Mouse (Mus musculus) mouse embryonic stem cell (cell line): ENCODE measurements around the gene Fxyd1.

Source experiments
- in situ Hi-C, 2 experiments: fragments of 300-500 bp; cut with MboI; formaldehyde crosslinking; loops; 1 replicate in 1 of 2; 3 replicates in 1 of 2; pipeline ENCODE4 v1.14.3; 2019 to 2020; ENCODE audit warnings: low sequenced_read_pairs in 2 of 2, low pct_unique_long_range_greater_than_20kb in 1 of 2, mixed read lengths in 1 of 2; ENCODE audit not compliant: unreplicated experiment in 1 of 2

Gene Fxyd1

DNA sequence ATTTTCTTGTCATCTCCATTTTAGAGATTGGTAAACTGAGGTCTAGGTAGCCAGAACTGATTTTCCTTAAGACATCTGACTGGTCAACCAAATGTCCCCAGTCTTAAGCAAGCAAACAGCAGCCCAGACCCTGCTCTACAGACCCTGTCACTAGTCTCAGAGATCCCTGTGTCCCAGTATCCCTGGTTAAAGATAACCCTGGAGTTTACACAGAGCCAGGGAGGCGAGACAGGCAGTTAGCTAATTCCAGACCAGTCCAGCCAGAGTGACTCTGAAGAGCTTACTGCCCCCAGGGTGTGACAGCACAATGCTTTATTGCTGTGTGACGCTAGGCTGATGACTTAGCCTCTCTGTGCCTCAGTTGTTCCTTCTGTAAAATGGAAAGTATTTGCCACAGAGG is at the start of gene Fxyd1:
Fxyd1 (minus strand) TSS at position 129 of the 400 bp plus-strand sequence.
- in situ Hi-C loops: no loop called here

DNA sequence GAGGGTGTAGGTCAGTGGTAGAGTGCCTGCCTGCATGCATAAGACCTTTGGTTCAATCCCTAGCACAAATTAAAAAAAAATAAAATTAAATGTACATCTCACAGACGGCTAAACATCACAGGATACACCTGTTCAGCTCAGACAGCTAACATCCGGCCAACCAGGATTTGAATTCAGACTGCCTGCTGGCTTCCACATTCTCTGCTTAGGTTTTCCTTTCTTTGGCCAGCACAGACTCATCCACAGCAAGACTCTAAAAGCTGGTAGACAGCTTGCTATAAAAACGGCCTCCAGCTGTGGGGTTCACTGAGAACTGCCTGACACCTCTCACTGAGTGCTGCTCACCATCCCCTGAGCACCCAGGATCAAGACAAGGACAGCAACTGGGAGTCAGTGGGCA is 49.2 kb upstream of the Fxyd1 start:
- in situ Hi-C loops: no loop called here

DNA sequence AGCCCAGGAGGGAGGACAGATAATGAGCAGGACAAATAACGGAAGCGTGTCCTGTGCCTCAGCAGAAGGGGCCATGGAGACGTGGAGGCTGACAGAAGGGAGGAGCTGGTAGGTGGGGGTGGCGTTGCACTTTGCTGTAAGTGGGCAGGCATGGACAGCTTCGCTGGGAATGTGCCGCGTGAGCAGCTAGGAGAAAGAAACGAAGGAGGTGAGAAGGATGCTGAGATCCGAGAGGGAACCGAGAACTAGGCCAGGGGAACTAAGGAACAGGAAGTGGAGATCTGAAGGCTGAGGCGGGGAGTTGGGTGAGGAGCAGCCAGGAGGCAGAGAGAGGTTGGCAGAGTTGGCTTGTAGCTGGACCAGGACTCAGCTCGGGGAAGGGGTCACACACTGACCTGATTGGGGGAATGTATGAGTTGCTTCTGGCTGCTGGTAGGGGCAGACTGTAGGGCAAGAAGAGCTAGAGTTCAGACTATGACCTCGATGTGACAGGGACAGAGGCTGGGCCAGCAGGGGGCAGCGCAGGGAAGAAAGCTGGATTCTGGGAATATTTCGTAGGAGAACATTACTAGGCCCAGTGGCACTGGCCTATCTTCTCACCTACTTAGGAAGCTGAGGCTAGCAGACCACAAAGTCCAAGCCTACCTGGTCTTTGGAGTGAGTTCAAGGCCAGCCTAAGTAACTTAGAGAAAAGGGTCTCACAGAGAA is 48.2 kb upstream of the Fxyd1 start:
- in situ Hi-C loops: no loop called here

DNA sequence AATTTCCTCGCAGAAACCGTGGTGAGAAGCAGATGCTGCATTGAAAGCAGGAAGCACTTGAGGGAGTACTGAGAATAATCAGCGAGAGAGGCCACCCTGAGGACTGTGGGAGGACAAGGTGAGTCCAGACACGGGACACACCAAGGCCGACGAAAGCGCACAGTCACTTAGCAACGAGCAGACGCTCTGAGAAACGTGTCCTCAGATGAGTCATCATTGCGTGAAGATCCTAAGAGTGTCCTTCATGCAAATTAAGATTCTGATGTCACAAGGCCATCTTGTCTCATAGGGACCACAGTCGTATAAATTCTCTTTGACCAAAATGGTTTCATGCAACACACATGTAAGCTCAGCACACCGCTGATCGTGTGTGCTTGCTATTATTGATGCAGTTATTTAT is 43.8 kb upstream of the Fxyd1 start:
- in situ Hi-C loops: loop anchor here in 1 of 2 experiments (5.0 kb wide), 1 partner anchor 77 kb away; no protein-coding TSS in a partner anchor

DNA sequence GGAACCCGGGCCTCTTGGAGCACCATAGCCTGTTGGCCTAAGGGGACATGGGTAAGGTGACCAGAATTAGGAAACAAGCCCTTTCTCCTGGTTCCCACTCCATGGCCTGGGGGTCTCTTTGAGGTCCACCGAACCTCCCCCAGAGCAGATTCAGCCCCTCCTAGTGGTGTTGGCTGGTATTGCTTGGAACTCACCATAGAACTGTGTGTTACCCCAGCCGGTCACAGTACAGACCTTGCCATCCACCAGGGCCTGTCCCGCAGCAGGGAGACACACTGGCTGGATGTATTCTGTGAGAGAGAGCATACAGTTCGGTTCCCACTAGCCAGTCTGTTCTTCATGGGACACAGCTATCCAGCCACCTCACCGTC is 42.6 kb upstream of the Fxyd1 start:
- in situ Hi-C loops: loop anchor here in 1 of 2 experiments (10.0 kb wide), 1 partner anchor 125 kb away; the partner anchor contains the start of genes Fam187b and Lsr

DNA sequence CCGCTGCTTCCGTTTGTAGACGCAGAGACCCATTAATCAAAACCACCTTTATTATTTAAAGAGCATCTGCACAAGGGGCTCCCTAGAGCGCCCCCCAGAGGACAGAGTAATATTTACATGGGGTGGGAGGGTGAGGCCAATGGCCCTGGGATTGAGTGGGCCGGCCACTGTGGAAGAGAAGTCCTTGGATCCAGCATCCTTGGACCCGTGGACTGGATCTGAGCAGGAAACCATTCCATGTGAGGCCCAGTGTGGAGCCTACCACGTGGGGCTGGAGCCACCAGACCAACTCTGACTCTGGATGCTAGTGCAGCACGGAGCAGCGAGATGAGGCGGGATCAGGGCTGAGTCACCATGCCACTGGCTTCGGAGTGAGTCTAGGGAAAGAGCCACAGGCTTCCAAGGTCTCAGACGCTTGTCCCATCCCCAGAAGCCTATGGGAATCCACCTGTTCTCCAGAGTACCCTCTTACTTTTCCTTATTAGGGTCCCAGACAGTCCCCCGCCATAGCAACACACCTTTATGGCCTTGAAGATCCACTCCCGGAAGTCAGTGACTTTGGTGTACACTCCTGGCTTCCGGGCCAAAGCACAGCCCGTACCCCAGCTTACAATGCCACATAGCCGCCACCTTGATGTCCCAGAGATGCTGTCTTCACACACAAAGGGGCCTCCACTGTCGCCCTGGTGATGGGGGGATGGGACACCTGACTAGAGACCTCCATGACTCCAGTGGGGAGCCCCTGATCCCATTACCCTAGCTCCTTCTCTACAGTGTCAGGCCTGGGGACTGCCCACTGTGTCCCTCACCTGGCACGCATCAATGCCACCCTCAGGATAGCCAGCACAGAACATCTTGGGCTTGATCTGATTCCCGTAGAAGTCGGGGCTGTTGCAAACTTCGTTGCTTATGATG is 42.0 kb upstream of the Fxyd1 start:
- in situ Hi-C loops: loop anchor here in 1 of 2 experiments (10.0 kb wide), 1 partner anchor 124 kb away; the partner anchor contains the start of genes Fam187b and Lsr

DNA sequence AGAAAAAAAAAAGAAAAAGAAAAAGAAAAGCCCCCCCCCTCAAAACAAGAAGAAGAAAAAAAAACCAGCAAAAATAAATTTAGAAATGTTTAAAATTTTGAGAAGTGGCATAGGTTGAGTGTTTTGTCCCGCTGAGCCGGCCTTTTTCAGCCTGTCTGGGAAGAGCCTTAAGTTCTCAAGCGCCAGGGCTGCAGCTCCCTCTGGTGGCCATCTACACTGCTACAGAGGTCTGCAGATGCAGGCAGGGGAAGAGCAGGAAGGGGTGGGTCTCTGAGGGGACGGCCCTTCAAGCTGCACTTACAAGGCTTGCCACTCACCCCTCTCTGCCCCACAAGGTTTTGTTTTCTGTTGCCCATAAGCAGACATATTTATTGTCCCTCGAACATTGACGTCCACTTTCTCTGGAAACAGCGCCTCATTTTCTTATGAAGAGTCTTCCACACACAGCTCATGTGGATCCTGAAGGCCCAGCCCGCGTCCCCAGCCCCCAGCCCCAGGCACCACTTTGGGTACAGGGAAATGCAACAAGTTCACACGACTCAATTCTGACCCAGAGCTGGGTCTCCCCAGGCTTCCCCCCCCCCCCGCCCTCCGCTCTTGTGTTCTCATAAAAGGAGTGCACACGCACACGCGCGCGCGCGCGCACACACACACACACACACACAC is 40.7 kb upstream of the Fxyd1 start:
- in situ Hi-C loops: loop anchor here in 1 of 2 experiments (10.0 kb wide), 1 partner anchor 123 kb away; the partner anchor contains the start of genes Fam187b and Lsr

DNA sequence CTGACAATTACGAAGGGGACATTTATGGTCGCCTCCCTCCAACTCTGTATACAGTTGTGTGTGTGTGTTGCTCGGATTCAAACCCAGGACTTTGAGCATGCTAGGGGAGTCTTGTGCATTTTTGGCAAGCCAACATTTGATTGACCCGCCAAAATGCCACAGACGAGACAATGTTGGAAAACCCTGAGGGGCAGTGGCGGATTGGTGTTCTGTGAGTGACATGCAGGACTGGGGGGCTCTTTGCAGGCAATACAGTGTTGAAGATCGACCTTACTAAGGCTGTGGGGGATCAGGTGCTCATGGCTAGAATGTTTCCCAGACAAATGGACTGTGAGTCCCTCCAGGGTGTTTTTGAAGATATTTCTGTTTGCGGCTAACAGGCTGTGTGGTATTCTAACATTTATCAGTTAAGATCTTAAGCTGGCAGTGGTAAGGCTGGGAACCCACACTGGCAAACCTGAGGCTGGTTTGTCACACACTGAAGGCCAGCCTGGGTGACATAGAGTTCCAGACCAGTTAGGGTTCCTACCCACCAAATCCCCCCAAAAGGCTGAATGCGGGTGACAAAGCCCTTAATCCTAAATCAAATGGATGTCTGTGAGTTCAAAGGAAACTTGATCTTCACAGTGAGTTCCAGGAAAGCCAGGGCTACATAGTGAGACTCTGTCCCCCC is 40.0 kb upstream of the Fxyd1 start:
- in situ Hi-C loops: loop anchor here in 1 of 2 experiments (10.0 kb wide), 1 partner anchor 122 kb away; the partner anchor contains the start of genes Fam187b and Lsr

DNA sequence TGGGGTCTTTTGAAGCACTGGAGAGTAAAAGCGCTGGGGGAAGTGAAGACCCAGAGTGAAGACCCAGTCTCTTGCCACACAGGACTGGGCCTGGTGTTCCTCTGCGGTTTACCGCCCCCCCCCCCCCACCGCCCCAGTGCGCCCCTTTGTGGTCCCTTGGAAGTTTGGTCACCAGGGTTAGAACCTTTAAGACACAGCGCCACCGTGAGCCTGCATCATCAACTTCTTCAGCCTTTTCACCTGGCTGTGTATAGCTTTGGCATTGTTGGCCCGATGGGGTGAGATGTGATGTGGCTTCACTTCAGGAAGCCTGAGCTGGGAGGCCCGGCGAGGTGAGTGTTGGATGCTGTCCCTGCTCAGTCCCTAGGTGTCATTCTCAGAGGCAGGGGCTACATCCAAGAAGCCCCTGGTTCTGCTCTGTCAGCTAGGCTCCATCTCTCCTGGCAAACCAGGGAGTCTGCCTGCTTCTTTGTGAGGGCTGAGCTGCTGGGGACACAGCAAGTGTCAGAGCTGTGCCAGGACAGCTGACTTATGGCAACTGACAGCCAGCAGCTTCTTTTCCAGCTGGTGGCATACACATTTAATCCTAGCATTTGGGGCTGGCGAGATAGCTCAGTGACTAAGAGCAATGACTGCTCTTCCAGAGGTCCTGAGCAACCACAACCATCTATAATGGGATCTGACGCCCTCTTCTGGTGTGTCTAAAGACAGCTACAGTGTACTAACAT is 37.9 kb upstream of the Fxyd1 start:
- in situ Hi-C loops: loop anchor here in 1 of 2 experiments (10.0 kb wide), 1 partner anchor 120 kb away; the partner anchor contains the start of genes Fam187b and Lsr

DNA sequence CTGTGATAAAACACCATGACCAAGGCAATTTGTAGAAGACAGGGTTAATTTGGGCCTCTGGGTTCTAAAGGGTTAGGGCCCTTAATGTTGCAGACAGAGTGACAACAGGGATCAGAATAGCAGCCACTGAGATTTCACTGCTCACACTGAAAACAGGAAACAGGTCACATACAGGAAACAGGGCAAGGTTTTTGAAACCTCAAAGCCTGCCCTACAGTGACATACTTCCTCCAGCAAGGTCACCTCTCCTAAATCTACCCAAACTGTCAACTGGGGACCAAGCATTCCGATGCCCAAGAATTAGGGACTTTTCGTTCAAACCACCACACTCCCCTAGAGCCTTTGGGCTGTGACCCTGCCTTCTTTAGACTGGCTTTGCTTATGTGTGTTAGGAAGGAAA is 32.7 kb upstream of the Fxyd1 start:
- in situ Hi-C loops: loop anchor here in 1 of 2 experiments (10.0 kb wide), 1 partner anchor 115 kb away; the partner anchor contains the start of genes Fam187b and Lsr

DNA sequence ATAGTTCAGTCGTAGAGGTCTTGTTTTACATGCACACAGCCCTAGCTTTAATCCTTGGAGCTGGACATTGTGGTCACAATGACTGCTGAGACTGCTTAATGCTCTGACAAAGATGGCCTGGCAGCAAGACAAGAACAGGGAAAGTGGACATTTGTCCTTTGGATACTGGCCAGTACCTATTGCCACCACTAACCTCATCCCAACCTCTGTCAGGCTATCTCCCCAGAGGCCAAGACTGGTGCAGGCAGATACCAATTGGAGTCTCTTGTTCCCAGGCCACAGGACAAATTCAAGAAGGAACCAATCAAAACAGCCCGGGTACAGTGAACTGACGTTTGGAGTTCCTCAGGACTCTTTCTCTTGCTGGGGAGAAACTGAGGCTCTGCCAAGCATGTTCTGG is 31.2 kb upstream of the Fxyd1 start:
- in situ Hi-C loops: no loop called here

DNA sequence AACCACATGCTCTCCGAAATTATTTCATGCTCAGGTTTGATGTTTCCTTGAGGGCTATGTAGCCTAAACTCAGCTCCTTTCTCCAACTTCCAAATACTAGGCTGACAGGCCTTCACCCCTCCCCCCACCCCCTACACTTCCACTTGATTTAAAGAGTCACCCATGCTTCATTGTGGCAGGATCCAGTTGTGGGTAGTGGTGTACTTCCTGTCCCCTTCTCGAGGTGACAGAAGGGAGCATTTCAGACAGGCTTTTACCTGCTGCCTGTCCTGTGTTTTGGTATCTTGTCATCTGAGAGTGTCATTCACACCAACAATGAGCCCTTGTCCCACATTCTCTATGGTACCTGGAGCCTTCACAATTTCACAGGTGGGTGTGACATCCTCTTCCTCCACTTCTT is 30.3 kb upstream of the Fxyd1 start:
- in situ Hi-C loops: no loop called here

DNA sequence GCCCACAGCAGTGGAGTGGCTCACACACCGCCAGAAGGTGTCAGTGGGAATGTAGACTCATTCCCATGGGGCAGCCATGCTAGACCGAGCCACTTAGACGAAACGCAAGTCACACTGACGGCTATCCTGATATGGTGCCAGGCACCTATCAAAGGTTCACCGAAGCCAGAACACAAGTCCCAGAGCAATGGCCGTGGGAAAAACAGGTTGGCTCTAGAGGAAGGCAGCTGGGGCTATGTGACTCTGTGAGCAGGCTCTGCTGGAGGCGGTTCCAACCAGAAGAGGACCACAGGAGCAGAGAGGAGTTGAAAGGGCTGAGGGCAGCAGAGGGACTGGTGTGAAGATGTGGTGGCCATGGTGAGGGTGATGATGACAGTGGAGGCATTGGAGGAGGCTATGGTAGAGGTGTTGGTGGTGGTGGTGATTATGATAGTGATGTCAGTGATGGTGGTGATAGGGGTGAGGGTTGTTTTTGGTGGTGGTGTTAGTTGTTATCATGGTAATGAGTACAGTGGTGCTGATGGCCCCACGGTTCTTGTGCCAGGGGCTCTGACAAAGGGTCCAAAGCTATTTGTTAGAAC is 29.3 kb upstream of the Fxyd1 start:
- in situ Hi-C loops: no loop called here

DNA sequence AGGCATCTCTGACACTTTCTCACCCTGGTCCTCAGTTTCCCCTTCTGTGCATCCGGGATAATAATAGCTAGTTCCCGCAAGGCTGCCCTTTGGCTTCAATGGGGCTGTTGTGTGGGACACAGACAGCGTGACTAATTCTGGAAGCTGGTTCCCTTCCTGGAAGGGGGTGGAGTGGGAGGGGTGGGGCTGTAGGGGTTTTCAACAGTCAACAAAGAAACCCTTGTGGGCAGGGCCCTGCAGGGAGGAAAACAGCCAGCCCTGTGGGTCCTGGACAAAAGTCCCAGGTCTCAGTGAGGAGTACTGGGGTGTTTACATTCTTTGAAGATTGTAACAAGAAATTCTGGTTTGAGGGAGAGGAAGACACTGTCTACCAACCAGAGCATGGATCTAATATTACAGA is 28.2 kb upstream of the Fxyd1 start:
- in situ Hi-C loops: no loop called here

DNA sequence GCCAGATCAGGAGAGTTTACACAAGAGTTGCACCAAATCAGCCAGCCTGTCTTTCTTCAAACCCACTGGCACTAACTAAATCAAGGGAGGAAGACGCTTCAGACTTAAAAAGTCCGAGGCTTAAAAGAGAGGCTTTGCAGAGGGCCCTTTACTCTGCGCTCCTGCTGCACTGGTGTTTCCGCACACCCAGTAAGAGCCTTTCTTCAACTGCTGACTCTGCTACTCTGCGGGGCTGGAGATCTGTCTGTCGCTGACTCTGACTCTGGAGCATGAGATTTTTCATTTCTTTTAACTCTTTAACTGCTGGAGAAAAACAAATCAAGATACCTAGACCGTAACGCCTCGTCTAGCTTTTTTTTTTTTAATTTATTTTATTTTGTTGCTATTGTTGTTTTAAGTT is 27.1 kb upstream of the Fxyd1 start:
- in situ Hi-C loops: no loop called here

DNA sequence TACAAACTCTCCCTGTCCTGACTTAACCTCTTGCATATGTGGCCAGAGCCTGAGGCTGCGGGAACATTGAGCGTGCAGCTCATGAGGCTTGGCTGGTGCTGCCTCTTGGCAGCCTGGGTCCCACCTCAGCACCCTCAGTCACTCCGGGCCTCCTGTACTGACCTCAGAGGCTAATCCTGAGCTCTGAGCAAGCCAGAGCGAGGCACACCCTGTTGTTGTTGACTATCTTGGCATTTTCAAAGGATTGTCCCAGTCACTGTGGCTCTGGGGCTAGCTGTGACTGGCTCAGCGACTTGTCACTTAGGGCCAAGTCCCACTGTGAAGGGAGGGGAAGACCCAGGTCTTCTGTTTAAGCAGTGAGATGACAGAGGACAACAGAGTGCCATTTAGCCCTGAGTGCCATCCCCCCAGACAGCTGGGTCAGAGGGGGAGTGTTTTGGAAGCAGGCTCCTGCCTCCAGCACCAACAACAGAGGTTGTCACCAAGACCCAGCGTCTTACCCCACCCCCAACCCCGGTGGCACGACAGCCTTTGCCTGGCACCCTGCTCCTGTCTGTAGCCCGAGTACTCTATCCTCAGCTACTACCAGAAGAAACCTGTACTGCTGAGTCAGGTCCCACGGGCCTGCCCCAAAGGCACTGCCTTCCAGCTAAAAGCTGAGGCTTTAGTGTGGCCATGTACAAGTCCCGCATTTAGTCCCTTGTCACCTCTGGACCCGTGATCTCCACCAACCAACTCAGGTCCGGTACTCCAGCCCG is 26.0 kb upstream of the Fxyd1 start:
- in situ Hi-C loops: no loop called here

DNA sequence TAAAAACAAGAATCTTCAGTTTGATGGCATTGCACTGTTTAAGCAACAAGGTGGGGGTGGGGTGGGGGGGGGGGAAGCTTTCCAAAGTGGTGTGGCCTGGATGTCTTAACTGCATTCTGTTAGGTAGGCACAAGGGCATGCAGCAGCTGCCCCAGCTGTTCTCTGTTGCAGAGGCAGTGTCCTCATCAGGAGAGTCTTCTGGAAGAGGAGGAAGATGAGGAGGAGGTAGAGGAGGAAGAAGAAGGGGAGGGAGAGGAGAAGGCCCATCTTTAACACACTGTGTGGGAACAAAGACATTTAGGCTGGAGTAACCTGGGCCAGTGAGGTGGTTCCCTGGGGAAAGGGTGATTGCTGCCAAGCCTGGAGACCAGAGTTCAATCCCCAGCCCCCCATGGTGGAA is 25.1 kb upstream of the Fxyd1 start:
- in situ Hi-C loops: no loop called here
